Mouse (Mus musculus): ENCODE results near the gene Ifna4.

GRCm38 (mm10) chr4:88819659-88820058 lies 22.0 kb upstream of the Ifna4 start, which contains the start of gene Ifna11:
- no peak for TF ChIP-seq POLR2A (IDR thresholded peaks at IDR 0.05; ENCODE audit: insufficient read depth, low read depth, low read length)
- no peak for TF ChIP-seq CTCF (IDR thresholded peaks at IDR 0.05)

Measured in heart, adult 2 months (tissue).